Mouse (Mus musculus) spleen, adult 18-20 months (tissue): ENCODE measurements around the gene Abcd3.

Experiments used
- DNase-seq, 2 experiments: peaks; one replicate each; pipeline ENCODE4 v3.0.0; 2022; ENCODE audit warnings: mixed read lengths in 2 of 2

Gene Abcd3

GRCm38 (mm10) chr3:121814877-121815548, at the start of gene Abcd3:
TSS of gene Abcd3 (minus strand) at chr3:121815302.
- DNase-seq, result peak; percentile 76 to 81

GRCm38 (mm10) chr3:121859142-121859541, 44.0 kb upstream of the Abcd3 start:
- DNase-seq, result no peak

GRCm38 (mm10) chr3:121856131-121856530, 41.0 kb upstream of the Abcd3 start:
- no peak for DNase-seq

GRCm38 (mm10) chr3:121853781-121854520, 38.8 kb upstream of the Abcd3 start:
- DNase-seq, result no peak

GRCm38 (mm10) chr3:121852074-121852826, 37.1 kb upstream of the Abcd3 start:
- DNase-seq, result no peak

- no peak for DNase-seq
These were observed 35.9 kb upstream of the Abcd3 start for GRCm38 (mm10) chr3:121851006-121851405.

- DNase-seq, result no peak
These were observed 35.3 kb upstream of the Abcd3 start for GRCm38 (mm10) chr3:121850381-121850780.

- no peak for DNase-seq
These were observed 32.2 kb upstream of the Abcd3 start for GRCm38 (mm10) chr3:121847296-121847695.

- DNase-seq, result no peak
These were observed 29.6 kb upstream of the Abcd3 start for GRCm38 (mm10) chr3:121844658-121845057.

GRCm38 (mm10) chr3:121844013-121844412, 28.9 kb upstream of the Abcd3 start:
- DNase-seq, result no peak

GRCm38 (mm10) chr3:121843254-121843653, 28.2 kb upstream of the Abcd3 start:
- DNase-seq, result no peak

GRCm38 (mm10) chr3:121842306-121842860, 27.3 kb upstream of the Abcd3 start:
- DNase-seq, result no peak

- no peak for DNase-seq
These were observed 26.4 kb upstream of the Abcd3 start for GRCm38 (mm10) chr3:121841412-121842014.

- no peak for DNase-seq
These were observed 25.2 kb upstream of the Abcd3 start for GRCm38 (mm10) chr3:121840351-121840750.

- DNase-seq, result no peak
These were observed 19.6 kb upstream of the Abcd3 start for GRCm38 (mm10) chr3:121834732-121835131.

- DNase-seq, result no peak
These were observed 19.1 kb upstream of the Abcd3 start for GRCm38 (mm10) chr3:121834250-121834649.

- no peak for DNase-seq
These were observed 10.0 kb upstream of the Abcd3 start for GRCm38 (mm10) chr3:121825092-121825491.

- DNase-seq, result no peak
These were observed 9.2 kb upstream of the Abcd3 start for GRCm38 (mm10) chr3:121824319-121824718.

GRCm38 (mm10) chr3:121822643-121823042, 7.5 kb upstream of the Abcd3 start:
- no peak for DNase-seq

GRCm38 (mm10) chr3:121821559-121822143, 6.5 kb upstream of the Abcd3 start:
- DNase-seq, result no peak

GRCm38 (mm10) chr3:121819693-121820200, 4.6 kb upstream of the Abcd3 start:
- DNase-seq, result no peak

GRCm38 (mm10) chr3:121818736-121819396, 3.8 kb upstream of the Abcd3 start:
- DNase-seq, result no peak
